7 mouse cellular contexts compared by ENCODE assay signal in genomic region chr11:98113504-98113903, GRCm38 (mm10).
"Had no signal": no experiment of that assay in that cellular context is flagged by ENCODE, and none has a peak within 500 bp of the region (broad histone marks: within the 10 kb centered on the region; RNA-seq: fewer than 3 reads in every experiment).

No protein-coding gene starts in this region.

- DNase-seq: kidney, postnatal 14 days; left cerebral cortex, postnatal 4 days; lung, adult 18-20 months; right cerebral cortex, adult 18-20 months; right cerebral cortex, postnatal 25 days; thymus, postnatal 4 days had no signal

- ATAC-seq: midbrain, embryonic 13.5 days had no signal
